Mouse (Mus musculus): ENCODE measurements at regions not wholly inside any gene's neighbourhood (a gene's known extent, or its start where the extent isn't known, plus 50 kb on each side); places are given as distances from the start of the nearest gene placed in this dataset.

- TF ChIP-seq CTCF (IDR thresholded peaks at IDR 0.05; ENCODE audit: low read depth, low read length) (no peak), TAL1 (conservative IDR thresholded peaks at IDR 0.05; ENCODE audit: low read depth, low read length) (no peak), POLR2AphosphoS5 (IDR thresholded peaks at IDR 0.05; ENCODE audit: insufficient replicate concordance, low read depth, low read length) (no peak)
Observed at GRCm38 (mm10) chr5:102295564-102295963, 185.6 kb upstream of the Arhgap24 start.

Data from G1E (cell line).